Mouse (Mus musculus) brain, embryonic 14.5 days (tissue): ENCODE measurements at regions not wholly inside any gene's neighbourhood (a gene's known extent, or its start where the extent isn't known, plus 50 kb on each side); places are given as distances from the start of the nearest gene placed in this dataset.
A peak's percentile ranks its signal among the peaks of the same experiment; 100 is the strongest.

Source experiments
- DNase-seq: peaks from one replicate; pipeline ENCODE4 v3.0.0-alpha.2; 2011; ENCODE audit warnings: low read depth
- CTCF ChIP-seq: fragments of 200-500 bp; IDR thresholded peaks from 2 replicates; pipeline ENCODE4 v1.5.1; 2012; ENCODE audit warnings: inconsistent platforms, mild to moderate bottlenecking, moderate library complexity, borderline replicate concordance; ENCODE audit not compliant: insufficient read depth, insufficient read length; ENCODE audit errors: extremely low read depth
- POLR2A ChIP-seq: fragments of 200-500 bp; IDR thresholded peaks from 2 replicates; pipeline ENCODE4 v1.6.1; 2012; ENCODE audit warnings: mild to moderate bottlenecking, inconsistent platforms, borderline replicate concordance; ENCODE audit not compliant: poor library complexity, insufficient read depth, insufficient read length, severe bottlenecking; ENCODE audit errors: extremely low read depth

- peak; percentile 69 for DNase-seq
- no peak for TF ChIP-seq POLR2A
These were observed 222.7 kb upstream of the Bmper start for GRCm38 (mm10) chr9:23000200-23000599.

- no peak for DNase-seq
- TF ChIP-seq CTCF (no peak), POLR2A (no peak)
These were observed 219.4 kb upstream of the Bmper start for GRCm38 (mm10) chr9:23003195-23004061.

DNA sequence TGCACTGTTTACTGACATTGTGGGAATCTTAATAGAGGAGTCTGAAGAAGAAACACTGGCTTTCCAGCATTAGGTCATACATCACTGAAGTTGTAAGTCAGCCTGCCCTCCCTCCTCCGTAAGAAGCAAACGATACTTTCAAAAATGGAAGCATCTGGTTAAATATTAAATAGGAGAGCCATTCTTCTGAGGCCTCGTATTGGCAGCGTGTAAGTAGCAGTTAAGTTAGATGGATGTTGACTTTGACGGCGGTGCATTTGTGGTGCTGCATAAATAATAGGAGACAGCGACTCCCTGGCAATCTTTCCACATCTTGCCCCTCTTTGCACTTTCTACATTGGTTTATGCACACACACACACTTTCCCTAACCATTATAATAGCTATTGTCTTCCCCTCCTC is 217.9 kb upstream of the Bmper start:
- TF ChIP-seq POLR2A (no peak), CTCF (no peak)
- peak; percentile 49 for DNase-seq

DNA sequence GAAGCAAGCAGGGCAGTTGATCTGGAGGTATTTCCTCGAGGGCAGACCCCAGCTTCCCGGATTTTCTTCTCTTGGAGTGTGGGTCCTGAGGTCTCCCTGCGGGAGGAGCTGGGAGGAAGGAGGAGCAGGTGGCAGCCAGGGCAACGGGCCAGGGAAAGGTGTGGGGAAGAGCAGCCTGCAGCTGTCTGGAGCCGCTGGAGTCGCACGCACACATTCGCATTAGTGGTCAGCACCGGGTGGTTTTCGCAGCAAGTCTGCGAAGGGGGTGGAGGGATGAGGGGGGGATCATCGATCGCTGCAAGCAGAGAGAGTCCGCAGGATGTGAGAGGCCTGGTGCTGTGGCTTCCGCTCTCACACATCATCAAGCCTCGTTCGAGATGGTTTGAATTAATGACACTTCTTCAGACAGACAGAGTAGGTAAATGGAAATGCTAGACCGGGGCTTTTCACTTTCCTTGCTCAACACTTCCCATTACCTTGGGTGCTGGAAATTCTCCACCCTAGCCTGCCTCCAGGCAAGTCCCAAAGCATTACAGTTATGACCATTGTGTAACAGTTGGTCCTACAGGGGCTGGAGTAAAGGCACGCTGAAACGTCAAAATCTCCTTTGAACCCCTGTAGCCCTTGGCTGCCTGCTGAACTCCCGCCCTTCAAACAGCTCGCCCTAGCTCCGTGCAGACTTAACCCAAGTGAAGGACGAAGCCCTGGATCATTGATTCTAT is 213.3 kb upstream of the Bmper start:
- no peak for TF ChIP-seq CTCF
- TF ChIP-seq POLR2A = no peak
- DNase-seq = peak; percentile 68

- TF ChIP-seq CTCF = no peak
- TF ChIP-seq POLR2A = no peak
- DNase-seq = peak; percentile 91
These were observed 211.4 kb upstream of the Bmper start for GRCm38 (mm10) chr9:23011316-23011959.

GRCm38 (mm10) chr9:23012130-23012529 is 210.7 kb upstream of the Bmper start:
- no peak for TF ChIP-seq POLR2A
- TF ChIP-seq CTCF = peak; percentile 19; the same call in 1 of the 2 replicates
- DNase-seq = peak; percentile 43

DNA sequence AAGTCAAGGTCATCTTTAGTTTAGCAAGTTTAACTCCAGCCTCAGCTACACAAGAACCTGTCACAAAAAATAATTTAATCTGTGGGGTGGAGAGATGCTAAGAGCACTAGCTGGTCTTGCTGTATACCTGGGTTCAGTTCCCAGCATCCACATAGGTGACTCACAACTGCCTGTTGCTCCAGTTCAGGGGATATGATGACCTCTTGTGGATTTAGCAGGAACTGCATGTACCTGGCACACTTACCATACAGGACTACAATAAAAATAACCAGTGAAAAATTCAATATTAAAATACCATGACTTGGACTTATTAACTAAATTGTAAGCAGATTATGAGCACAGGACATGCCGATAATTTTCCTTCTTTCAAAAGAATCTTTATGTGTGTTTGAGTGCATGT is 206.1 kb upstream of the Bmper start:
- TF ChIP-seq POLR2A (no peak), CTCF (peak; percentile 28; the same call in 1 of the 2 replicates)
- no peak for DNase-seq

DNA sequence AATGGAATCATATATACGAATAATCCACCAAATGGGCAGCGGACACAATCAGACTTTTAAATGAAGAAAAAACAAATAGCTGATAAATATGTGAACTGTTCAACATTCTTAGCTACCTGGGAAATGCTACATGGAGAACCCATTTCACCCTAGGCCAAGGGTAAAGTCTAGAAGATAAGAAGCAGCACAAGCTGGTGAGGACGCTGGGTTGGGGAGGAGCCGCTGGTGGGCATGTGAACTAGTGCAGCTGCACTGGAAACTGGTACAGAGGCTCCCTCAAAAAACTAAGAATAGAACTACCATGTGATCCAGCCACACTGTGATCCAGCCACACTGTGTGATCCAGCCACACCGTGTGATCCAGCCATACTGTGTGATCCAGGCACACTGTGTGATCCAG is 198.8 kb upstream of the Bmper start:
- DNase-seq = no peak
- TF ChIP-seq POLR2A (no peak), CTCF (no peak)

DNA sequence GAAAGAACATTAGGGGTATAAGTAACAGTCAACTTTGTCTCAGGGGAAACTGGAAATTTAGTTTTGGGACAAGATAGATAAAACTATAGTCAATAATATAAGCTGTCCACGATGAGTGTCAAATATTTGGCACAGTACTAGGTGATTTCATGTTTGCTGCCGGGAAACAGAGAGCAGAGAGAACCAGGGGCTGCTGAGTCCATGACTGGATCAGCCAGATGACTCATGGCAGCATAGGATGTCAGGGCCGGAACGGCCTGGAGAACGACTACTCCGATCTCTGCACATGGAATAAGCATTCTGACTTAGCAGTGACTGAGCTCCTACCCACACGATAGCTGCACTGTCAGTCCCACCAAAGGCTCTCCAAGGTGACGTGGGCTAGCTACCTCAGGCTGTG is 197.6 kb upstream of the Bmper start:
- DNase-seq = no peak
- TF ChIP-seq POLR2A (no peak), CTCF (no peak)

DNA sequence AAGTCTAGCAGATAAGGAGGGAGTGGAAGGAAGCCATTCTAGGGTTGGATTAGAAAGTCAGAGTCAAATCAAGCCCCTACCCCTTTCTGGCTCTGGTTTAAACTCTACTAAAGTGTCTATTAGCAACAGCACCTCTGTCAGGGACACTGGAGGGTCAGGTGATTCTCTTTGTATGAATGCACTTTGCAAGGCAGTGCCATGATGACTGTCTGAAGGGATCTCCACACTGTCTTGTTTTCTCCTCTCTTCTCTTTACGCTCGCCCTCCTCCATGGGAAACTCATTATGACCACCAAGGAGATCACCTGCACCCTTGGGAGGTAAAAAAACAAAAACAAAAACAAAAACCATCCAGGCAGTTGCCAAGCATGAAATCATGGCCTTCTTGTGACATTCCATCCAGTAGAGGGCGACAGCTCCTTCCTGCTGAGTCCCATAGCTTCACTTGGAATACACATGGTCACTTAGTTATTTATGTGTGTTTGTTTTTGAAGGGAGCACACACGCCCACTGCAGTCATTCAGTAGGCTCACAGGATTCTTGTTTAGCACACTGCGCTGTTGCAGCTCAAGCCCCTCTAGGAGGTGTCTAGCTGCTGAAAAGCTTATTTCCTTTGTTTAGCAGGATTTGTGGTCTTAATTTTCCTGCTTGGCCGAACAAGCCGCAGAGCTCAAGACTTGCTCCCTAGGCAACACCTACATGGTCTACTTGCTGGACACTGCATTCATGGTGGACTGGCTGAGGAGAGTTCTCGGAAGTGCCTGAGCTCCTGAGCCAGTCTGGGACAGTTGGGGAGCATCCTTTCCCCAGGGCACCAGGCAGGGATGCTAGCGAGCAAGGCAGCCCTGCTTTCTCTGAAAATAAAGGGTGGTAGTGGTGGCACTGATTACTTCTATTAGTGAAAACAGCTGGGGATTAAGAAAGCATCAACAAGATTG is 195.2 kb upstream of the Bmper start:
- peak; percentile 90 for DNase-seq
- TF ChIP-seq POLR2A (no peak), CTCF (peak; percentile 72; the same call in 1 of the 2 replicates)

GRCm38 (mm10) chr9:23029421-23029820 is 193.5 kb upstream of the Bmper start:
- no peak for DNase-seq
- no peak for TF ChIP-seq CTCF
- no peak for TF ChIP-seq POLR2A

- TF ChIP-seq POLR2A (no peak), CTCF (no peak)
- no peak for DNase-seq
These were observed 192.7 kb upstream of the Bmper start for GRCm38 (mm10) chr9:23030138-23030537.
